Mouse (Mus musculus): ENCODE measurements at regions not wholly inside any gene's neighbourhood (a gene's known extent, or its start where the extent isn't known, plus 50 kb on each side); places are given as distances from the start of the nearest gene placed in this dataset.

GRCm38 (mm10) chr1:73538420-73538871 lies 522.7 kb upstream of the Tnp1 start:
- TF ChIP-seq CTCF (IDR thresholded peaks at IDR 0.05; ENCODE audit: control insufficient read depth, insufficient read depth, insufficient read length) (no peak), MAX (IDR thresholded peaks at IDR 0.05) (no peak), MYOG (IDR thresholded peaks at IDR 0.05; ENCODE audit: control insufficient read depth, extremely low read depth, insufficient read length) (no peak), FOSL1 (IDR thresholded peaks at IDR 0.05; ENCODE audit: insufficient read depth, low read length, poor library complexity, severe bottlenecking) (no peak), CEBPB (IDR thresholded peaks at IDR 0.05; ENCODE audit: low read depth) (no peak), MYOD1 (IDR thresholded peaks at IDR 0.05; ENCODE audit: control insufficient read depth, insufficient read length, low read depth) (no peak)

Data from C2C12 (cell line).